Mouse (Mus musculus): ENCODE measurements at regions not wholly inside any gene's neighbourhood (a gene's known extent, or its start where the extent isn't known, plus 50 kb on each side); places are given as distances from the start of the nearest gene placed in this dataset.

GRCm38 (mm10) chr5:116963106-116963505, 152.8 kb downstream of the Suds3 start:
- intact Hi-C loops (cut with DNase I): no loop called here
- Histone ChIP-seq H3K4me3 (no peak overlapping the region), H3K27ac (no peak overlapping the region)
- DNase-seq (ENCODE audit: extremely low spot score in 1 of 2, low spot score in 2 of 2): no peak
- TF ChIP-seq CTCF (IDR thresholded peaks at IDR 0.05): no peak

GRCm38 (mm10) chr5:116960041-116960440, 155.9 kb downstream of the Suds3 start:
- DNase-seq (ENCODE audit: extremely low spot score in 1 of 2, low spot score in 2 of 2): no peak
- intact Hi-C loops (cut with DNase I): no loop called here
- no peak for TF ChIP-seq CTCF (IDR thresholded peaks at IDR 0.05)
- Histone ChIP-seq H3K27ac (no peak overlapping the region), H3K4me3 (no peak overlapping the region)

- Histone ChIP-seq H3K4me3 (no peak overlapping the region), H3K27ac (no peak overlapping the region)
- intact Hi-C loops (cut with DNase I): no loop called here
- TF ChIP-seq CTCF (IDR thresholded peaks at IDR 0.05): no peak
- DNase-seq (ENCODE audit: extremely low spot score in 1 of 2, low spot score in 2 of 2): no peak
Measured at GRCm38 (mm10) chr5:116958141-116958540, 157.8 kb downstream of the Suds3 start.

- no peak for DNase-seq (ENCODE audit: extremely low spot score in 1 of 2, low spot score in 2 of 2)
- H3K27ac ChIP-seq: no peak overlapping the region
- intact Hi-C loops (cut with DNase I): no loop called here
- no peak overlapping the region for H3K4me3 ChIP-seq
- TF ChIP-seq CTCF (IDR thresholded peaks at IDR 0.05): no peak
Measured at GRCm38 (mm10) chr5:116956572-116956971, 159.3 kb downstream of the Suds3 start.

GRCm38 (mm10) chr5:116950280-116950881, 165.5 kb downstream of the Suds3 start:
- Histone ChIP-seq H3K27ac (no peak overlapping the region), H3K4me3 (no peak overlapping the region)
- intact Hi-C loops (cut with DNase I): no loop called here
- DNase-seq (ENCODE audit: extremely low spot score in 1 of 2, low spot score in 2 of 2): no peak
- no peak for TF ChIP-seq CTCF (IDR thresholded peaks at IDR 0.05)

- no peak for TF ChIP-seq CTCF (IDR thresholded peaks at IDR 0.05)
- intact Hi-C loops (cut with DNase I): no loop called here
Measured at GRCm38 (mm10) chr5:116934585-116934984, 181.3 kb downstream of the Suds3 start.

GRCm38 (mm10) chr5:116934151-116934550, 181.8 kb downstream of the Suds3 start:
- no peak overlapping the region for H3K4me3 ChIP-seq
- intact Hi-C loops (cut with DNase I): no loop called here
- H3K27ac ChIP-seq: no peak overlapping the region
- no peak for DNase-seq (ENCODE audit: extremely low spot score in 1 of 2, low spot score in 2 of 2)
- TF ChIP-seq CTCF (IDR thresholded peaks at IDR 0.05): no peak

More at GRCm38 (mm10) chr5:116934585-116934984, 181.3 kb downstream of the Suds3 start:
- DNase-seq (ENCODE audit: extremely low spot score in 1 of 2, low spot score in 2 of 2): no peak
- H3K4me3 ChIP-seq: no peak overlapping the region
- no peak overlapping the region for H3K27ac ChIP-seq

- TF ChIP-seq CTCF (IDR thresholded peaks at IDR 0.05): no peak; the same call in none of the 2 replicates
- Histone ChIP-seq H3K27ac (no peak overlapping the region), H3K4me3 (no peak overlapping the region)
- DNase-seq (ENCODE audit: extremely low spot score in 1 of 2, low spot score in 2 of 2): no peak
- intact Hi-C loops (cut with DNase I): no loop called here
Measured at GRCm38 (mm10) chr5:116933105-116933504, 182.8 kb downstream of the Suds3 start.

- DNase-seq (ENCODE audit: extremely low spot score in 1 of 2, low spot score in 2 of 2): no peak
- no peak overlapping the region for H3K4me3 ChIP-seq
- TF ChIP-seq CTCF (IDR thresholded peaks at IDR 0.05): no peak
- no peak overlapping the region for H3K27ac ChIP-seq
- intact Hi-C loops (cut with DNase I): no loop called here
Measured at GRCm38 (mm10) chr5:116923761-116924160, 192.2 kb downstream of the Suds3 start.

- DNase-seq (ENCODE audit: extremely low spot score in 1 of 2, low spot score in 2 of 2): no peak
- no peak for TF ChIP-seq CTCF (IDR thresholded peaks at IDR 0.05)
- Histone ChIP-seq H3K27ac (no peak overlapping the region), H3K4me3 (no peak overlapping the region)
- intact Hi-C loops (cut with DNase I): no loop called here
Measured at GRCm38 (mm10) chr5:116922059-116922671, 193.7 kb downstream of the Suds3 start.

- intact Hi-C loops (cut with DNase I): no loop called here
- Histone ChIP-seq H3K27ac (no peak overlapping the region), H3K4me3 (no peak overlapping the region)
- no peak for TF ChIP-seq CTCF (IDR thresholded peaks at IDR 0.05)
- DNase-seq (ENCODE audit: extremely low spot score in 1 of 2, low spot score in 2 of 2): no peak
Measured at GRCm38 (mm10) chr5:116914876-116915275, 201.0 kb downstream of the Suds3 start.

- no peak for TF ChIP-seq CTCF (IDR thresholded peaks at IDR 0.05)
- intact Hi-C loops (cut with DNase I): no loop called here
- no peak overlapping the region for H3K27ac ChIP-seq
Measured at GRCm38 (mm10) chr5:116900846-116901245, 215.1 kb downstream of the Suds3 start.

GRCm38 (mm10) chr5:116897391-116897790, 218.5 kb downstream of the Suds3 start:
- no peak for TF ChIP-seq CTCF (IDR thresholded peaks at IDR 0.05)
- intact Hi-C loops (cut with DNase I): no loop called here
- Histone ChIP-seq H3K4me3 (no peak overlapping the region), H3K27ac (peak overlapping the region; percentile 30; the same call in 1 of the 2 replicates)
- no peak for DNase-seq (ENCODE audit: extremely low spot score in 1 of 2, low spot score in 2 of 2)

More at GRCm38 (mm10) chr5:116900846-116901245, 215.1 kb downstream of the Suds3 start:
- DNase-seq (ENCODE audit: extremely low spot score in 1 of 2, low spot score in 2 of 2): no peak
- no peak overlapping the region for H3K4me3 ChIP-seq

Measured in left cerebral cortex, adult 2 months (tissue).